Mouse (Mus musculus): ENCODE data around the gene Nfia. TPM values are rescaled to one million over a fixed set of nuclear protein-coding genes. Genes with fewer than 3 reads are reported as not detected.

Gene Nfia
- polyA plus RNA-seq, 1 experiment from 2014 or later = 33.7 TPM

DNA sequence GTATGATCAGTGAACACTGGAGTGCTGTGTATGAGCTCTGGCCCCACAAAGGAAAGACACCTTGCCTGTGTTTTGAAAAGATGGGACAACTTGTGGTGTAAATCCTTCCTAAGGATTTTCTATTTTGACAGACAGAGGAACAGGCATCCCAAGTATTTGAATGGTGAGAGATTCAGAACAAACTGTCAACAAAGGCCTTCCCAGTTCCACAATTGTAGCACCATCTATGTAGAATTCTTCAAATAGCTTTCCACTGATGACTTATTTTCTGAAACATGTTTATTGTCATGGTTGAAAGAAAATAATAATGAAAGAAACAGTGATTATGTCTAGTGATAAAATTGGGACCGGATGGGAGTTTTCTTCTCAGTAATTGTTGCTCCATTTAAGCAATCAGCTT lies 45.2 kb downstream of the Nfia start:
- 76% methylated on average over 1 of the region's 1 CpGs for WGBS (ENCODE audit: insufficient replicate concordance)
- no peaks in the 10 kb centered on the region for H3K36me3 ChIP-seq (ENCODE audit: control insufficient read depth, insufficient read depth, low read length)
- no peak overlapping the region for H3K4me3 ChIP-seq (ENCODE audit: low read depth, low read length)
- no peak overlapping the region for H3K27ac ChIP-seq (ENCODE audit: low read depth, low read length)
- no peaks in the 10 kb centered on the region for H3K9me3 ChIP-seq (replicated peaks; ENCODE audit: control insufficient read depth, low read length)
- no peaks in the 10 kb centered on the region for H3K27me3 ChIP-seq (ENCODE audit: control insufficient read depth, insufficient read depth, low read length)
- no peak for ATAC-seq (replicated peaks; ENCODE audit: insufficient number of reproducible peaks, low FRiP score, low TSS enrichment)
- no peak overlapping the region for H3K9ac ChIP-seq (ENCODE audit: low read depth, low read length)
- no peak overlapping the region for H3K4me2 ChIP-seq
- H3K4me1 ChIP-seq (ENCODE audit: control insufficient read depth, insufficient read depth, low read length) = peaks cover 12% of the 10 kb centered on the region; the same call in 1 of the 2 replicates

DNA sequence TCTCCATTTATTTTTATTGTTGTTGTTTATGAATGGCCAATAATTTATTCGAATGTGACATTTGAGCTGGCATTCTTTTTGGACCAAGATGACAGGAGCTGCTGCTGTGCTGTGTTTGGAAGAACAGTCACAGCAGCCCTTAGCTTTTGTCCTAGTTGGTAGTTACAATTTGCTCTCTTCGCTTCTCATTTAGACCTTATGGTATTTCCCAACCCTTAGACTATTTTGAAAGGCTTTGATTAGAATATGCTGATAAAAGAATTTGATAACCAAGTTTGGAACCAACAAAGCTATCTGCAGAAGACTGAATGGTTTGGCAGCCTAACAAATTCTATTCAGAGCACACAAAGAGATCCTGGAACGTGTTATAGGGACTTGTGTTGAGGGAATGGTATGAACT lies 46.0 kb downstream of the Nfia start:
- Histone ChIP-seq H3K27me3 (ENCODE audit: control insufficient read depth, insufficient read depth, low read length) (no peaks in the 10 kb centered on the region), H3K27ac (ENCODE audit: low read depth, low read length) (no peak overlapping the region), H3K9me3 (replicated peaks; ENCODE audit: control insufficient read depth, low read length) (no peaks in the 10 kb centered on the region), H3K4me3 (ENCODE audit: low read depth, low read length) (no peak overlapping the region), H3K36me3 (ENCODE audit: control insufficient read depth, insufficient read depth, low read length) (no peaks in the 10 kb centered on the region), H3K4me2 (no peak overlapping the region), H3K4me1 (ENCODE audit: control insufficient read depth, insufficient read depth, low read length) (peaks cover 11% of the 10 kb centered on the region; the same call in 1 of the 2 replicates), H3K9ac (ENCODE audit: low read depth, low read length) (no peak overlapping the region)
- 73% methylated on average over 3 of the region's 3 CpGs for WGBS (ENCODE audit: insufficient replicate concordance)
- no peak for ATAC-seq (replicated peaks; ENCODE audit: insufficient number of reproducible peaks, low FRiP score, low TSS enrichment)

DNA sequence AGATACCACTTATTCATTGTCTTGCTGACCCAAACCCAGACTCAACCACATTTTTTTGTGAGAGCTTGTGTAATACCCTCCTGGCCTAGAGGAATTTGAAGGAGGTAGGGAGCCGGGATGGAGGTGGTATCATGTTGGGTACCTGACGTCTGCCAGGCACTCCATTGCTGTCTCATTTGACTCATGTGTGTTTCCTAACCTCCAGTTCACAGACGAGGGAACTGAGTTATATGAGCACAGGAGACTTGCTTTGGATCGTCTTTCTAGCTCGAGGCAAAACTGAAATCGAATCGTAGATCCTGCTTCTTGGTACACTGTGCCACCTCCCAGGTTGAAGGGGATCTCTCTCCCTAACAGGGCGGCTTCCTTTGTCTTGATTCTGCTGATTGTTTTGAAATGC lies 46.6 kb downstream of the Nfia start:
- Histone ChIP-seq H3K27me3 (ENCODE audit: control insufficient read depth, insufficient read depth, low read length) (no peaks in the 10 kb centered on the region), H3K9me3 (replicated peaks; ENCODE audit: control insufficient read depth, low read length) (no peaks in the 10 kb centered on the region), H3K4me2 (no peak overlapping the region), H3K4me1 (ENCODE audit: control insufficient read depth, insufficient read depth, low read length) (peaks cover 10% of the 10 kb centered on the region), H3K27ac (ENCODE audit: low read depth, low read length) (no peak overlapping the region), H3K4me3 (ENCODE audit: low read depth, low read length) (no peak overlapping the region), H3K36me3 (ENCODE audit: control insufficient read depth, insufficient read depth, low read length) (no peaks in the 10 kb centered on the region), H3K9ac (ENCODE audit: low read depth, low read length) (no peak overlapping the region)
- ATAC-seq (replicated peaks; ENCODE audit: insufficient number of reproducible peaks, low FRiP score, low TSS enrichment) = no peak
- 81% methylated on average over 8 of the region's 8 CpGs for WGBS (ENCODE audit: insufficient replicate concordance)

DNA sequence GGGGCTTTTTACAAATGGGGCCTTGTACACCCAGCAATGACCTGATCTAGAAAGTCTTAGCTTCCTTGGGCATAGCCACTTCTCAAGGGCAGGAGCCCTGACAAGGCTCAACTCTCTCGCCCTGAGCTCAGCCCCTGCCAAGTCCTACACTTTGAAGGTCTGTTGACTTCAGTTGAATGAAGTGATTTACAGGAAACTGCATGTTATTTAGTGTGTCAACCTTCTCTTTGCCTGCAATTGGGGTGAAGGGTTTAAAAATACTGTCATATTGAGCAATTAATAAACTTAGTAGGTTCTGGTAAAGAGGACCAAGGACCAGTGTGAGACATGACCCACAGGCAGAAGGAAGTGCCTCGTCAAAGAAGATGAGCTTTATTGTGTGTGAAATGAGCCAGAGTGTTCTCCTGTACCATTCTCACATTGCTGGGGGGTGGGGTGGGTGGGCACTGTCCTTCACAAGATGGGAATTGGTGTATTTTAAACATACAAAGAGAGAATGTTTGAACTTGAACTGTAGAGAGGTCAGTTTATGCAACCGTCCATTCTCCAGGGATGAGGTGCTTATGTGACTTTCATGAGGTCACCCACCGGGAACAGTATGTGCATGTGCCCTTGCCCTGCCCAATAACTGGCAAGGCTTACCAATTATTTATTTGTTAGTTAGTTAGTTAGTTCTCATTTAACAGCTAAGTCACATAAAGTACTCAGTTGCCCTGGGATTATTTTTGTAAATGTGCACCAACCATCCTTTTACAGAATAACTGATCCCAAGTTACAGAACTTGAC lies 48.1 kb downstream of the Nfia start:
- no peaks in the 10 kb centered on the region for H3K9me3 ChIP-seq (replicated peaks; ENCODE audit: control insufficient read depth, low read length)
- WGBS (ENCODE audit: insufficient replicate concordance) = 73% methylated on average over 4 of the region's 4 CpGs
- ATAC-seq (replicated peaks; ENCODE audit: insufficient number of reproducible peaks, low FRiP score, low TSS enrichment) = no peak
- no peak overlapping the region for H3K4me3 ChIP-seq (ENCODE audit: low read depth, low read length)
- no peaks in the 10 kb centered on the region for H3K36me3 ChIP-seq (ENCODE audit: control insufficient read depth, insufficient read depth, low read length)
- H3K27ac ChIP-seq (ENCODE audit: low read depth, low read length) = no peak overlapping the region
- no peaks in the 10 kb centered on the region for H3K27me3 ChIP-seq (ENCODE audit: control insufficient read depth, insufficient read depth, low read length)
- H3K4me1 ChIP-seq (ENCODE audit: control insufficient read depth, insufficient read depth, low read length) = peaks cover 20% of the 10 kb centered on the region
- no peak overlapping the region for H3K9ac ChIP-seq (ENCODE audit: low read depth, low read length)
- H3K4me2 ChIP-seq = no peak overlapping the region

DNA sequence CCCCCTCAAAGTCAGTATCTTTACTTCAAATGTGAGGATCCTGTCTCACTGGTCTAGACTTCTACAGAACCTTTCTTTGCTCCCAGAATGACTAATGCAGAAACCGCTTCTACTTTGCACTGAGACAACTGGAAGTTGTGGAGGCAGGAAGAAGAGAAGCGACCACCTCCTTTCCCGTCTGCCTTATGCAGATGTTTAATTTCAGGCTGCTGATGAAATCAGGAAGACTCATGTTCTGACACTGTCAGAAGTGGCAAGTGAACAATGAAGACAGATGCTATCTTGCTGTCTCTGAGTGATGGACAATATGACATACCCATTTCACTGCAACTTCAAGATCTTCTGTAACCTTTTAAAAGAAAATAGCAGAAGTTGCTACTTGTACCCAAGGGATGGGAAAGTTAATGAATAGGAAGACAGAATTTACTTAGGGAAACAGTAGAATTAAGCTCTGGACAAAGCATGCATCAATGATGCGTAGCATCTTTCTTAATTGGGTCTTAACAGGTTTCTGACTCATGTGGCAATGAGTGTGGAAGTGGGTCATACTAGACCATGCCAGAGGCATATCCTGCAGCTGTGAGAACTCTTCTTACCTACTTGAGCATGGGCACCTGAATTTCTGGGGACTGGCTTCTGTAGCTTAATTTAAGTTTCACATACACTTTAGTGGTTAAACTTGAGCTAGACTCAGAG lies 49.2 kb downstream of the Nfia start:
- ATAC-seq (replicated peaks; ENCODE audit: insufficient number of reproducible peaks, low FRiP score, low TSS enrichment) = no peak
- Histone ChIP-seq H3K27ac (ENCODE audit: low read depth, low read length) (no peak overlapping the region), H3K9me3 (replicated peaks; ENCODE audit: control insufficient read depth, low read length) (no peaks in the 10 kb centered on the region), H3K4me2 (no peak overlapping the region), H3K4me3 (ENCODE audit: low read depth, low read length) (no peak overlapping the region), H3K9ac (ENCODE audit: low read depth, low read length) (no peak overlapping the region), H3K36me3 (ENCODE audit: control insufficient read depth, insufficient read depth, low read length) (no peaks in the 10 kb centered on the region), H3K4me1 (ENCODE audit: control insufficient read depth, insufficient read depth, low read length) (peaks cover 28% of the 10 kb centered on the region), H3K27me3 (ENCODE audit: control insufficient read depth, insufficient read depth, low read length) (no peaks in the 10 kb centered on the region)
- whole genome bisulfite sequencing (ENCODE audit: insufficient replicate concordance) = 76% methylated on average over 4 of the region's 4 CpGs

DNA sequence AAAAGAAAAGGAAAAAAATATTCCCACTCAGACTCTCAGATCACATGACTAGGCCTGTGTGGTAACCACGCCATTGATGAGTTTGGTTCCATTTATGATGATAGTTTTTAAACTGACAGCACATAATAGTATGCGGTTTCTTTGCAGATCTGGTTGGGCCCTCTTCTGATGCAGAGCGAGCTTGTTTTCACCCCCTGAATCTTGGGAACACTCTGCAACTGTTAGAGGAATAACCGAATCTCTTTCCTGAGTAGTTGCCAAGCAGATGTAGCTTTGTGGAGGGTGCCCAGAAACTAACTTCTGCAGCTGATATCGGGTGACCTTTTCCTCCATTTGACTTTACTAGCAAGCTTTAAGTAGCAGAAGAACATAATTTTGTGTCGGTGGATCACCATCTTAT lies 51.0 kb downstream of the Nfia start:
- Histone ChIP-seq H3K4me3 (ENCODE audit: low read depth, low read length) (no peak overlapping the region), H3K9ac (ENCODE audit: low read depth, low read length) (no peak overlapping the region), H3K36me3 (ENCODE audit: control insufficient read depth, insufficient read depth, low read length) (no peaks in the 10 kb centered on the region), H3K9me3 (replicated peaks; ENCODE audit: control insufficient read depth, low read length) (no peaks in the 10 kb centered on the region), H3K27ac (ENCODE audit: low read depth, low read length) (no peak overlapping the region), H3K4me1 (ENCODE audit: control insufficient read depth, insufficient read depth, low read length) (peaks cover 38% of the 10 kb centered on the region), H3K4me2 (no peak overlapping the region), H3K27me3 (ENCODE audit: control insufficient read depth, insufficient read depth, low read length) (no peaks in the 10 kb centered on the region)
- no peak for ATAC-seq (replicated peaks; ENCODE audit: insufficient number of reproducible peaks, low FRiP score, low TSS enrichment)
- WGBS (ENCODE audit: insufficient replicate concordance) = 82% methylated on average over 6 of the region's 6 CpGs

DNA sequence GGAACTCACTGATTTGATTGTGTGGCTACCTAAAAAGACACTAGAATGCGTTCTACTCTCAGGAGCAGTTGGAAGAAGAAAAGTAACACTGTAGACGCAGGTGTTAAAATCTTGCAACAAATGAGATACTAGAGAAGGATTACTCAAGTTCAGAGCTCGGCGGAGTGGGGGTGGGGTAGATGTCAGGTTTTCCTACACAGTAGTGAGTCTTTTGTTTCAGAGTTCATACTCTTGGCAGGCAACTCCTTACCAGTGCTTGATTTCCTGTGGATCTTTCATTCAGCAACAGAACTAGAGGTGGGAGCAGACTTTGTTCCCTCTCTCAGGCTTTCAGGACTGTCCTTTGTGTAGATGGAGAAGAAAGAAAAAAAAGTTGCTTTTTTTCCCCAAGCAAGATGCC lies 51.9 kb downstream of the Nfia start:
- no peak overlapping the region for H3K9ac ChIP-seq (ENCODE audit: low read depth, low read length)
- no peaks in the 10 kb centered on the region for H3K27me3 ChIP-seq (ENCODE audit: control insufficient read depth, insufficient read depth, low read length)
- H3K4me3 ChIP-seq (ENCODE audit: low read depth, low read length) = no peak overlapping the region
- no peaks in the 10 kb centered on the region for H3K36me3 ChIP-seq (ENCODE audit: control insufficient read depth, insufficient read depth, low read length)
- H3K27ac ChIP-seq (ENCODE audit: low read depth, low read length) = no peak overlapping the region
- H3K4me2 ChIP-seq = no peak overlapping the region
- no peaks in the 10 kb centered on the region for H3K9me3 ChIP-seq (replicated peaks; ENCODE audit: control insufficient read depth, low read length)
- WGBS (ENCODE audit: insufficient replicate concordance) = 59% methylated on average over 4 of the region's 4 CpGs
- peaks cover 42% of the 10 kb centered on the region for H3K4me1 ChIP-seq (ENCODE audit: control insufficient read depth, insufficient read depth, low read length)
- ATAC-seq (replicated peaks; ENCODE audit: insufficient number of reproducible peaks, low FRiP score, low TSS enrichment) = no peak

DNA sequence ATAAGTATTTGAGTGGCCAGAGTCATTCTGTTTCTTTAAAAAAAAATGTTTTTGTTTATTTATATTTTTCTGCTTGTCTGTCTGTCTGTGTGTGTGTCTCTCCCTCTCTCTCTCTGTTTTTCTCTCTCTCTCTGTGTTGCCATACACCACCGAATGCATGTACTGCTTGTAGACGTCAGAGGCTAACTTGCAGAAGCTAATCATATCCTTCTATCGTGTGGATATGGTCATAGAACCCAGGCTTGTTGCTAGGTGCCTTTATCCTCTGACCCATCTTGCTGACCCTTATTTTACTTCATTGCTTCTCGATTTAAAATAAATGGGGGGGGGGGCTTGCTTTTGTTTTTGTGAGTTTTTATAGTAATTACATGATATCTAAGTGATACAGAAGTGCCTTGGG lies 52.9 kb downstream of the Nfia start:
- Histone ChIP-seq H3K4me2 (no peak overlapping the region), H3K27me3 (ENCODE audit: control insufficient read depth, insufficient read depth, low read length) (no peaks in the 10 kb centered on the region), H3K9ac (ENCODE audit: low read depth, low read length) (no peak overlapping the region), H3K36me3 (ENCODE audit: control insufficient read depth, insufficient read depth, low read length) (no peaks in the 10 kb centered on the region), H3K27ac (ENCODE audit: low read depth, low read length) (no peak overlapping the region), H3K4me3 (ENCODE audit: low read depth, low read length) (no peak overlapping the region), H3K9me3 (replicated peaks; ENCODE audit: control insufficient read depth, low read length) (no peaks in the 10 kb centered on the region), H3K4me1 (ENCODE audit: control insufficient read depth, insufficient read depth, low read length) (peaks cover 47% of the 10 kb centered on the region)
- ATAC-seq (replicated peaks; ENCODE audit: insufficient number of reproducible peaks, low FRiP score, low TSS enrichment) = no peak
- 71% methylated on average over 4 of the region's 4 CpGs for WGBS (ENCODE audit: insufficient replicate concordance)

DNA sequence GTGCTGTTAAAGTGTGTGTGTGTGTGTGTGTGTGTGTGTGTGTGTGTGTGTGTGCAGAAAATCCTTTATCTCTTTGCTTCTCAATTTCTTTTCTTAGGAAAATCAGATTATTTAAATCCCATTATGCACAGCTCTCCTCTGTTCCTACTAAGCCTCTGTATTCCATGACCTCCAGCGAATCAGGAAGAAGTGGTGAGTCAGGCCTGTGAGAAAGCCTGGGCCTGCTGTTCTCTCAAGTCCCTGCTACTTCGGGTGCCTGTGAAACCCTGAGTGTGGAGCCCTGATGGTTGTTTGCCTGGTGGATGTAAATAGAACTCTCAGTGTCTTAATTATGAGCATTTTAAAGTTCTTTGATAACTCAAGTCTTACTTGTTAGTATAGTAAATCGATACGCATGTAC lies 53.3 kb downstream of the Nfia start:
- no peak overlapping the region for H3K27ac ChIP-seq (ENCODE audit: low read depth, low read length)
- no peak overlapping the region for H3K4me3 ChIP-seq (ENCODE audit: low read depth, low read length)
- peaks cover 49% of the 10 kb centered on the region for H3K4me1 ChIP-seq (ENCODE audit: control insufficient read depth, insufficient read depth, low read length)
- H3K9ac ChIP-seq (ENCODE audit: low read depth, low read length) = no peak overlapping the region
- no peak overlapping the region for H3K4me2 ChIP-seq
- ATAC-seq (replicated peaks; ENCODE audit: insufficient number of reproducible peaks, low FRiP score, low TSS enrichment) = no peak
- H3K9me3 ChIP-seq (replicated peaks; ENCODE audit: control insufficient read depth, low read length) = no peaks in the 10 kb centered on the region
- H3K36me3 ChIP-seq (ENCODE audit: control insufficient read depth, insufficient read depth, low read length) = no peaks in the 10 kb centered on the region
- WGBS (ENCODE audit: insufficient replicate concordance) = 68% methylated on average over 4 of the region's 4 CpGs
- H3K27me3 ChIP-seq (ENCODE audit: control insufficient read depth, insufficient read depth, low read length) = no peaks in the 10 kb centered on the region

All from heart, embryonic 11.5 days (tissue).